Mouse (Mus musculus): ENCODE data around the gene Med29. TPM values are rescaled to one million over a fixed set of nuclear protein-coding genes. Genes with fewer than 3 reads are reported as not detected.
A peak's percentile ranks its signal among the peaks of the same experiment; 100 is the strongest.

Med29 gene
- total and polyA plus RNA-seq, 3 experiments: 11.2 to 17.7 (median 15.4) TPM

DNA sequence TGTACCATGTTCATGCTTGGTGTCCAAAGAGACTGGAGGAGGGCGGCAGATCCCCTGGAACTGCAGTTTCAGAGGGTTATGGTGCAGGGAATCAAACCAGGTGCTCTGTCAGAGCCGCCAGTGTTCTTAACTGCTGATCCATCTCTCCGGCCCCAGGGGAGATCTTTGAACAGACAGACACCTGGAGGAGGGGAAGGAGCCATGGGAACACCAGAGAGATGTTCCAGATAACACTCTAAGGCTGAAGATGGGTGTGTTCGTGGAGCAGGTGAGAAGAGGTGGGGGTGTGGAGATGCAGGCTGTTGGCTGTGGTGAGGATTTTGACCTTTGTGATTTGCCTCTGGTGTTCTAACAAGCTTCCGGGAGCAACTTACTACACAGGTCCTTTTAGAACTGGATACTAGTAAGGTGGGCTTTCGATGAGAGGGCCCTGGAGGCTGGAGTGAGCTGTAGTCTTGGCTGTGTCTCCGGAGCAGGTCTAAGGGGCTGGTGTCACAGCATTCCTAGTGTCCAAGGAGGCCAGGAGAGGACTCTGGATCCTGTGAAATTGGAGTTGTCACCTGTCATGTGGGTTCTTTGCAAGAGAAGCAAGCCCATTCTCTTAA is 18.5 kb downstream of the Med29 start:
- no peak for TF ChIP-seq TAL1 (conservative IDR thresholded peaks at IDR 0.05; ENCODE audit: low read depth, low read length)
- no peak for TF ChIP-seq GATA2 (IDR thresholded peaks at IDR 0.05; ENCODE audit: borderline replicate concordance, low read depth, low read length)
- no peak for TF ChIP-seq GATA1 (IDR thresholded peaks at IDR 0.05; ENCODE audit: borderline replicate concordance, low read length)
- no peak for TF ChIP-seq CTCF (IDR thresholded peaks at IDR 0.05; ENCODE audit: low read depth, low read length)
- no peak for TF ChIP-seq POLR2AphosphoS5 (IDR thresholded peaks at IDR 0.05; ENCODE audit: insufficient replicate concordance, low read depth, low read length)
- H3K36me3 ChIP-seq (replicated peaks): peaks cover 25% of the 10 kb centered on the region
- H3K4me3 ChIP-seq (ENCODE audit: low read depth, low read length): no peak overlapping the region
- DNase-seq (ENCODE audit: low spot score): no peak
- H3K27me3 ChIP-seq (ENCODE audit: insufficient read depth, low read length): peaks cover 10% of the 10 kb centered on the region; the same call in 1 of the 2 replicates
- peaks cover 75% of the 10 kb centered on the region for H3K4me1 ChIP-seq (ENCODE audit: insufficient read depth, low read depth, low read length)
- no peak for ATAC-seq (ENCODE audit: extremely low read depth, insufficient number of reproducible peaks, low FRiP score, poor library complexity, severe bottlenecking)
- no peaks in the 10 kb centered on the region for H3K9me3 ChIP-seq (replicated peaks)

DNA sequence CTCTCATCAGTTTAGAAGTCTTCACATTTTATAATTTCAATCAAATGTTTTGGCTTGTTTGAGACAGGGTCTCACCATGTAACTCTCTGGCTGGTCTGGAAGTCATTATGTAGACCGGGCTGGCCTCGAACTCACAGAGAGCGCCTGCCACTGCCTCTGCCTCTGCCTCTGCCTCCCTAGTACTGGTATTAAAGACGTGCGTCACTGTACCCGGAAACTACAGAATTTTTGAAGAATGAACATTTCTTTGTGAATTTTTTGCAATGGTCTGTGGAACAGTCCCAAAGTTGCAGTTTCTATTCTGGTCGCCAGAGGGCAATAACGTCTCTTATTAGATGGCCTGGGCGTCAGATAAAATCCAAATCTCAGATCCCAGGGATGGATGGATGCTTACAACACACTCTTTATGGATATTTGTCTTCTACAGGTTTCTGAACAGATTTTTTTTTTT is 19.4 kb downstream of the Med29 start:
- H3K9me3 ChIP-seq (replicated peaks): no peaks in the 10 kb centered on the region
- DNase-seq (ENCODE audit: low spot score) (no peak), ATAC-seq (ENCODE audit: extremely low read depth, insufficient number of reproducible peaks, low FRiP score, poor library complexity, severe bottlenecking) (no peak)
- TF ChIP-seq GATA2 (IDR thresholded peaks at IDR 0.05; ENCODE audit: borderline replicate concordance, low read depth, low read length): no peak
- peak; percentile 68; the same call in 1 of the 2 replicates for TF ChIP-seq CTCF (IDR thresholded peaks at IDR 0.05; ENCODE audit: low read depth, low read length)
- peak overlapping the region; percentile 75 for H3K4me3 ChIP-seq (ENCODE audit: low read depth, low read length)
- H3K27me3 ChIP-seq (ENCODE audit: insufficient read depth, low read length): peaks cover 12% of the 10 kb centered on the region; the same call in 1 of the 2 replicates
- peaks cover 68% of the 10 kb centered on the region for H3K4me1 ChIP-seq (ENCODE audit: insufficient read depth, low read depth, low read length)
- H3K36me3 ChIP-seq (replicated peaks): peaks cover 30% of the 10 kb centered on the region

DNA sequence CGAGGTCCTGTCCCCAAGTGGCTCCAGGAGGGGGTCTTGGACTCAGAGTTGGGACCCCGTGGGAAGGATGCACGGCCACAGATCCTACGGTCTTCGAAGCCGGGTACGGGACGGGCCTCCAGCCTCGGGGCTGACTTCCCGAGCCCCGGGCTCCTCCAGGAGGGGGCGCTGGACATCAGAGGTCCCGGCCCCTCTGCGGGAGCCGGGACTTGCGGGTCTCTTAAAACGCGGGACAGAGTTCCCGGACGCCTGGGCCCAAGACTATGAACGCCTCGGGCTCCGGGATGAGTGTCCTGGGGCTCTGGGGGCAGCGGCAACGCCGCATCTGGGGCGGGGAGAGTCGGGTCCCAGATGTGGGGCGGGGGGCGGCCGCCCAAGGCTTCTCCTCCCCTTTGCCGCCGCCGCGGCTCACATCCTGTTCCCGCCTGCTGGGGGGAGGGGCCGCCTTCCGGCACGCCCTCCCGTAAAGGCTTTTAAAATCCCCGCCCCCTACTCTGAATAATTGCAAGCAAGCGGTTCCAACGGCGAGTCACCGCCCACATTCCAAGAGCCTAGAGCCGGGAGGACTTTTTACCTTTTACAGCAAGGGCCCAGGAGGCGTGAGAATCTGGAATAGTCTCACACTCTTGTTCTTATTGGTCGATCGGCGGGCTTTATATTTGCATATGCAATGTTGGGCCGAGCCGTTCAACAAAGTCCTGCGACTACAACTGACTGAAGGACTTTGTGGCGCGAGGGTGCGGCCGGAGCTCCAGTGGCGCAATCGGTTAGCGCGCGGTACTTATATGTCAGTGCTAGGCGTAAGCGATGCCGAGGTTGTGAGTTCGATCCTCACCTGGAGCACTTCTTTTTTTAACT is 20.0 kb downstream of the Med29 start, which contains the start of gene Plekhg2:
Gene Plekhg2, minus strand, starts transcription at position 349 of the 858 bp plus-strand sequence.
- peak; percentile 81 for ATAC-seq (ENCODE audit: extremely low read depth, insufficient number of reproducible peaks, low FRiP score, poor library complexity, severe bottlenecking)
- TF ChIP-seq CTCF (IDR thresholded peaks at IDR 0.05; ENCODE audit: low read depth, low read length): peak; percentile 51
- TF ChIP-seq GATA1 (IDR thresholded peaks at IDR 0.05; ENCODE audit: borderline replicate concordance, low read length): no peak
- TF ChIP-seq GATA2 (IDR thresholded peaks at IDR 0.05; ENCODE audit: borderline replicate concordance, low read depth, low read length): no peak
- H3K4me1 ChIP-seq (ENCODE audit: insufficient read depth, low read depth, low read length): peaks cover 64% of the 10 kb centered on the region
- H3K36me3 ChIP-seq (replicated peaks): peaks cover 30% of the 10 kb centered on the region
- H3K27me3 ChIP-seq (ENCODE audit: insufficient read depth, low read length): peaks cover 12% of the 10 kb centered on the region; the same call in 1 of the 2 replicates
- H3K9me3 ChIP-seq (replicated peaks): no peaks in the 10 kb centered on the region
- H3K4me3 ChIP-seq (ENCODE audit: low read depth, low read length): peak within 1 kb of the TSS; percentile 75
- DNase-seq (ENCODE audit: low spot score): peak; percentile 88

DNA sequence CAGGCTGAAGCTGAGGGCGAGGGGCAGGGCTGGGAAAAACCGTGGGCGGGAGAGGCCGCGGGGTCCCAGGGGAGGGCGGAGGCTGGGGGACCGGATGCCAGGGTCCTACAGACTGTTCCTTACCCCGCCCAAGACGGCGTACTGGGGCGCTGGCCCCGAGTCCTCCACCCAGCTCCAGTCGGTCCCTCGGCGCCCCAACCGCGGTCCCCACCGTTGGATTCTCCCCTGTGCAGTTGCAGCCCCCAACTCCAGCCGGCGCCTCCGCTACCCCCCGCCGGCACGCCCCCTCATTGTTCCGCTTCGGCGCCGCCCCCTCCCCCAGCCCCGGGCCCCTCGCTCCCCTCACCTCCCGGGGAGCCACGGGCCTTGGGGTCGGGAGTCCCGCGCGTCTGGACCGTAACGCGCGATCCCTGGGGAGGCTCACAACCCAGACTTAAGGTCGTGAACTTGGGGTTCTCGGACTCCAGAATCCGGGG is 21.0 kb downstream of the Med29 start:
- DNase-seq (ENCODE audit: low spot score): peak; percentile 79
- no peak for TF ChIP-seq CTCF (IDR thresholded peaks at IDR 0.05; ENCODE audit: low read depth, low read length)
- TF ChIP-seq POLR2AphosphoS5 (IDR thresholded peaks at IDR 0.05; ENCODE audit: insufficient replicate concordance, low read depth, low read length): no peak
- no peak for TF ChIP-seq TAL1 (conservative IDR thresholded peaks at IDR 0.05; ENCODE audit: low read depth, low read length)
- TF ChIP-seq GATA1 (IDR thresholded peaks at IDR 0.05; ENCODE audit: borderline replicate concordance, low read length): no peak
- no peak for TF ChIP-seq GATA2 (IDR thresholded peaks at IDR 0.05; ENCODE audit: borderline replicate concordance, low read depth, low read length)
- Histone ChIP-seq H3K27me3 (ENCODE audit: insufficient read depth, low read length) (peaks cover 13% of the 10 kb centered on the region), H3K4me3 (ENCODE audit: low read depth, low read length) (peak overlapping the region; percentile 75), H3K4me1 (ENCODE audit: insufficient read depth, low read depth, low read length) (peaks cover 56% of the 10 kb centered on the region), H3K9me3 (replicated peaks) (no peaks in the 10 kb centered on the region), H3K36me3 (replicated peaks) (peaks cover 24% of the 10 kb centered on the region)
- ATAC-seq (ENCODE audit: extremely low read depth, insufficient number of reproducible peaks, low FRiP score, poor library complexity, severe bottlenecking): no peak

DNA sequence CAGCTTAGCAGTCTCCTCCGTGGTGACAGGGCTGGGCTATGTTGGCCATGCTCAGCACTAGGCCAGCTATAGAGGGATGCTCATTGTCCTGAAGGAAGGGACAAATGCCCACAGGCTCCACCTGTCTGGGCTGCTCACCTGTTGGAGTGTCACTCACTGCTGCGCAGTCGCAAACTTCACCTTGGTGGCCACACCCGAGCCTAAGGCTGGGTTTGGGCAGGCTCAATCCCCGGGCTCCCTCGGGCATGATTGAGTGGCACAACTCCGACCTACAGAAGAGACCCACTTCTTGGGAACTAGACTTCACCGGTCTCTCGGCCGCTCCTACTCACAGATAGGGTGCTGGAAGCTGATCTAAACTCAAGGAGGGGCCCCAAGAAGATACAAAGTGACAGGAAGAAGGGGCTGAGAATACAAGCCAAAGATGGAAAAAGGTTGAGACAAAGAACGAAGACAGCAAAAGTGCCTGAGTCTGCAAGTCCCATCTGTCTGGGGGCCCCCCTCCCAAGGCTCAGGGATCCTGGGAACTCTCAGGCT is 21.5 kb downstream of the Med29 start:
- no peak for DNase-seq (ENCODE audit: low spot score)
- peak overlapping the region; percentile 75 for H3K4me3 ChIP-seq (ENCODE audit: low read depth, low read length)
- peaks cover 51% of the 10 kb centered on the region for H3K4me1 ChIP-seq (ENCODE audit: insufficient read depth, low read depth, low read length)
- no peaks in the 10 kb centered on the region for H3K9me3 ChIP-seq (replicated peaks)
- H3K36me3 ChIP-seq (replicated peaks): peaks cover 22% of the 10 kb centered on the region
- H3K27me3 ChIP-seq (ENCODE audit: insufficient read depth, low read length): peaks cover 15% of the 10 kb centered on the region
- no peak for ATAC-seq (ENCODE audit: extremely low read depth, insufficient number of reproducible peaks, low FRiP score, poor library complexity, severe bottlenecking)
- no peak for TF ChIP-seq CTCF (IDR thresholded peaks at IDR 0.05; ENCODE audit: low read depth, low read length)
- no peak for TF ChIP-seq TAL1 (conservative IDR thresholded peaks at IDR 0.05; ENCODE audit: low read depth, low read length)
- no peak for TF ChIP-seq POLR2AphosphoS5 (IDR thresholded peaks at IDR 0.05; ENCODE audit: insufficient replicate concordance, low read depth, low read length)
- TF ChIP-seq GATA2 (IDR thresholded peaks at IDR 0.05; ENCODE audit: borderline replicate concordance, low read depth, low read length): no peak
- no peak for TF ChIP-seq GATA1 (IDR thresholded peaks at IDR 0.05; ENCODE audit: borderline replicate concordance, low read length)

- H3K9me3 ChIP-seq (replicated peaks): no peaks in the 10 kb centered on the region
- ATAC-seq (ENCODE audit: extremely low read depth, insufficient number of reproducible peaks, low FRiP score, poor library complexity, severe bottlenecking) (no peak), DNase-seq (ENCODE audit: low spot score) (no peak)
- no peak overlapping the region for H3K4me3 ChIP-seq (ENCODE audit: low read depth, low read length)
- no peak for TF ChIP-seq TAL1 (conservative IDR thresholded peaks at IDR 0.05; ENCODE audit: low read depth, low read length)
- no peak for TF ChIP-seq GATA1 (IDR thresholded peaks at IDR 0.05; ENCODE audit: borderline replicate concordance, low read length)
- TF ChIP-seq POLR2AphosphoS5 (IDR thresholded peaks at IDR 0.05; ENCODE audit: insufficient replicate concordance, low read depth, low read length): no peak
- TF ChIP-seq GATA2 (IDR thresholded peaks at IDR 0.05; ENCODE audit: borderline replicate concordance, low read depth, low read length): no peak
- no peak for TF ChIP-seq CTCF (IDR thresholded peaks at IDR 0.05; ENCODE audit: low read depth, low read length)
- peaks cover 22% of the 10 kb centered on the region for H3K36me3 ChIP-seq (replicated peaks)
- H3K27me3 ChIP-seq (ENCODE audit: insufficient read depth, low read length): peaks cover 20% of the 10 kb centered on the region
- H3K4me1 ChIP-seq (ENCODE audit: insufficient read depth, low read depth, low read length): peaks cover 43% of the 10 kb centered on the region
Measured at GRCm38 (mm10) chr7:28370051-28370450, 22.5 kb downstream of the Med29 start.

Data from G1E (cell line).